Mouse (Mus musculus) liver, embryonic 16.5 days (tissue): Measurements from ENCODE around the gene Fscn3. TPM values are rescaled to one million over a fixed set of nuclear protein-coding genes. Genes with fewer than 3 reads are reported as not detected.

ENCODE experiments used
- ATAC-seq: fragments of 200-750 bp; cut with Nextera tagmentation; 2 replicates; pipeline ENCODE4 v1.8.0; 2017; ENCODE audit warnings: low read depth, mild to moderate bottlenecking, moderate number of reproducible peaks, moderate library complexity
- H3K27ac ChIP-seq: fragments of 300-500 bp; sonication (generic); 2 replicates; pipeline ENCODE4 v1.5.1; 2014; ENCODE audit warnings: mild to moderate bottlenecking, low read length
- H3K27me3 ChIP-seq: fragments of 300-500 bp; sonication (generic); 2 replicates; pipeline ENCODE4 v1.6.1; 2014; ENCODE audit warnings: low read depth, low read length, mixed read lengths; ENCODE audit not compliant: control insufficient read depth, insufficient read depth
- H3K36me3 ChIP-seq: fragments of 300-500 bp; sonication (generic); 2 replicates; pipeline ENCODE4 v1.6.1; 2014; ENCODE audit warnings: mild to moderate bottlenecking; ENCODE audit not compliant: control insufficient read depth, insufficient read depth
- H3K4me1 ChIP-seq: fragments of 300-500 bp; sonication (generic); 2 replicates; pipeline ENCODE4 v1.6.1; 2014; ENCODE audit warnings: low read depth, low read length, mixed read lengths; ENCODE audit not compliant: control insufficient read depth
- H3K4me2 ChIP-seq: fragments of 300-500 bp; sonication (generic); 2 replicates; pipeline ENCODE4 v1.6.1; 2014; ENCODE audit warnings: low read depth, low read length, mixed read lengths
- H3K4me3 ChIP-seq: fragments of 300-500 bp; sonication (generic); 2 replicates; pipeline ENCODE4 v1.5.1; 2014; ENCODE audit warnings: low read depth, mild to moderate bottlenecking, low read length
- H3K9ac ChIP-seq: fragments of 300-500 bp; sonication (generic); 2 replicates; pipeline ENCODE4 v1.6.1; 2014; ENCODE audit warnings: low read depth, low read length
- H3K9me3 ChIP-seq: fragments of 300-500 bp; sonication (generic); replicated peaks from 2 replicates; pipeline ENCODE4 v1.6.1; 2016; ENCODE audit warnings: low read length; ENCODE audit not compliant: control insufficient read depth
- WGBS: fragments of 180-500 bp; shearing (Covaris S2); extraction: QIAGEN DNeasy Blood & Tissue Kit; methylation state at CpG from one replicate; pipeline ENCODE4 v1.1.7; 2014; ENCODE audit not compliant: insufficient replicate concordance; 5-methylcytosine and 5-hydroxymethylcytosine counted together
- polyA plus RNA-seq: library from polyadenylated mRNA; unstranded; fragments of >200 nt; fragmentation: Nextera tagmentation; extraction: Ambion mirVana; gene quantifications from 2 replicates; pipeline ENCODE4 v1.2.1, GENCODE M21; 2015

Fscn3 gene
- polyA plus RNA-seq, 1 experiment from 2014 or later = 0.33 TPM

DNA sequence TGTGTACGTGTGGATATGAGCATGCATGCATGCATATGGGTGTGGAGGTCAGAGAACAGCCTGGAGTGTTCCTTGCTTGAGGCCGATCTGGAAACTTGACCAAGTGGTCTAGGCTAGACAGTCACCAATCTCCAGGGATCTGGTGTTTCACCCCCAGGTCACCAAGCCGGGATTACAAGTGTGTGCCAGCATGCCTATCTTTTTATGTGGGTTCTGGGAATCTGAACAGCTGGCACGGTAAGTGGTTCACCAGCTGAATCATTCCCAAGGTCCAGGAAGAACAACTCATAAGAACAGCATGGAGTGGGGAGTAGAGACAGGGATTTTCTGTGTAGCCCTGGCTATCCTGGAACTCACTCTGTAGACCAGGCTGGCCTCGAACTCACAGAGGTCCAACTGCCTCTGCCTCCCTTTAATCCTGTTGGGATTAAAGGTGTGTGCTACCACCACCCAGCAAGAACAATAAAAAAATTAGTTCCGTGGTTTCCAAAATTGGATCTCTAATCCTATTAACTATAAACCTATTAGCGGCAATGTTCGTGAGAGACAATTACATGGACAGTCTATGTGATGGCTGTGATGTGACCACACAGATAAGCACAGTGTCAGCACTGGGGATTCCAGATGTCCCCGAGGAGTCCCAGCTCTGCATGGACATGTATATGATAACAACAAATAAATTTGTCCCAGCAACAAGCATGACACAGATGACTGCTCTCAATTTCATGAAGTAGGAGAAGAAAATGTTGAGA is 43.9 kb downstream of the Fscn3 start:
- H3K9me3 ChIP-seq = no peaks in the 10 kb centered on the region
- H3K27ac ChIP-seq = no peak overlapping the region
- 60% methylated on average over 9 of the region's 9 CpGs for WGBS
- ATAC-seq = no peak
- no peak overlapping the region for H3K9ac ChIP-seq
- no peaks in the 10 kb centered on the region; the same call in 1 of the 2 replicates for H3K4me1 ChIP-seq
- no peaks in the 10 kb centered on the region for H3K36me3 ChIP-seq
- no peak overlapping the region for H3K4me2 ChIP-seq
- H3K4me3 ChIP-seq = no peak overlapping the region
- H3K27me3 ChIP-seq = no peaks in the 10 kb centered on the region

DNA sequence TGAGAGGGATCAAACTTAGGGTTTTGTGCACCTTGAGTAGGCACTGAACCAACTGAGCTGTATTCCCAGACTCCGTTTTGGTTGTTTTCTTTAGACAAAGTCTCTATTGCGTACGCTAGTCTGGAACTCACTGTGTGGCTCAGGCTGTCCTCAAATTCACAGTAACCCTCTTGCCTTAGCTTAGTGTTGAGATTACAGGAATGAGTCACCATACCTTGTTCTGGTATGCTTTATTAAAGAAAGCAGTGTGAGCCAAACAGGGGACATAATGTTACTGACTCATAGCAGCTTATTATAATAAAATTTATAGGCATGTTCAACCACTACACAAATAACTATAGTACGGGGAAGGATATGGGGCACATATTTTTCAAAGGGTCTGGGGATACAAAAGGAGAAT is 46.6 kb downstream of the Fscn3 start:
- Histone ChIP-seq H3K27ac (no peak overlapping the region), H3K27me3 (no peaks in the 10 kb centered on the region), H3K36me3 (no peaks in the 10 kb centered on the region), H3K4me2 (no peak overlapping the region), H3K4me1 (peaks cover 7% of the 10 kb centered on the region), H3K4me3 (no peak overlapping the region), H3K9me3 (no peaks in the 10 kb centered on the region), H3K9ac (no peak overlapping the region)
- ATAC-seq = no peak
- 75% methylated on average over 4 of the region's 4 CpGs for WGBS

DNA sequence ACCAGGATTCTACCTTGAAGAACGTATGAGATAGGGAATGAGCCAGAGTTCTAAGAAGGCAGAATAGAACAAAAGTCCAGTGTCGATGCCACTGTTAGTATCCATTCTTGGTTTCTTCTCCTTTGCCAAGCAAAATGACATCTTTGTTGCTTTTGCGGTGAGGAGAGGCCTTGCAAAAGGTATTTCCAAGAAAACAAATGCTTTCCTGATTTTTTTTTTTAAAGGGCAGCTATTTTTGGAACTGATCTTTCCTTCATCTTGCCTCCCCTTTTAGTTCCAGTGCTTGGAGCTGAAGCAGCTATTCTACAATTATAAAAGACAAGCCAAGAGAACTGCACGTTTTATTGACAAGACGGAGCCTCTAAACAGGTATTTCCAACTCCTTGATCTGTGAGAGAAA is 47.2 kb downstream of the Fscn3 start, which contains the start of gene Snd1:
Gene Snd1, plus strand, starts transcription at position 301 of the 400 bp plus-strand sequence.
- 67% methylated on average over 5 of the region's 5 CpGs for WGBS
- no peaks in the 10 kb centered on the region for H3K36me3 ChIP-seq
- H3K27ac ChIP-seq = no peak within 1 kb of the TSS
- no peaks in the 10 kb centered on the region for H3K27me3 ChIP-seq
- H3K9me3 ChIP-seq = no peaks in the 10 kb centered on the region
- H3K4me1 ChIP-seq = peaks cover 12% of the 10 kb centered on the region
- H3K4me3 ChIP-seq = no peak within 1 kb of the TSS
- no peak within 1 kb of the TSS for H3K4me2 ChIP-seq
- H3K9ac ChIP-seq = no peak within 1 kb of the TSS
- no peak for ATAC-seq

DNA sequence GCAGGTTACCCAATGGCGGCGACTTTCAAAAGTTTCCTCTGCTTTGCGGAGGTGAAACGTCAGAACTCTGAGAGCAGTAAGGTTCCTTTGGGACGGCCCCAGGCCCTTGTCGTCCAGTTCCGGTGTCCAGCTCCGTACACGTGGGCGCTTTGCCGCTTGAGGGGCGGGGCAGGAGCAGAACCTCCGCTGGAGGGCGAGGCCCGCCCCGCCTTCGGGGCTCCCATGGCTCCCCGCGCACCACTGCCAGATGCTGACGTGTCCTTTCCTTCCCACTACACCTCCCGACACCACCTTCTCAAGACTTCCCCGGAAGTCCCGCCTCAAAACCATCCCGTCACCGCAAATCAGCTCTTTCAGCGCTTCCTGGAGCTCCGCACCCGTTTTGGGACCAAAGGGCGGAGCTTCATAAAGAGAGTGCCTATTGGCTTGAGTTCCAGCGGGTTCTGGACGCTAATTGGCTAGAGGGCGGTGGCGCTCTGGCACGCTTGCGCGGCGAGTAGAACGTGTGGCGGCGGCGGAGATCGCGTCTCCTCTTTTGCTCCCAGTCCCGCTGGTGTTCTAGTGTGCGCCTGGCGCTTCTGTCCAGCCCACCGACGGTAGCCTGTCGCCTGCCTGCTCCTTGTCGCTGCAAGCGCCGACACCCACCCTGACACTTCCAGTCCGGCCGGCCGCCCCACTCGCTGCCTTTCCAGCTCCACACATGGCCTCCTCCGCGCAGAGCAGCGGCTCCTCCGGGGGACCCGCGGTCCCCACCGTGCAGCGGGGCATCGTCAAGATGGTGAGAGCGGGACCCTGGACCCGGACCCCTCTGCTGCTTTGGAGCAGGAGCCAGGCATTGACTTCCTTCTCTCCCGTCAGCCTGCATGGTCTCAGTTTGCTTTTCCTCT is 52.5 kb downstream of the Fscn3 start:
- H3K9ac ChIP-seq = peak overlapping the region; percentile 90
- peak; percentile 98 for ATAC-seq
- no peaks in the 10 kb centered on the region for H3K36me3 ChIP-seq
- H3K4me1 ChIP-seq = peaks cover 43% of the 10 kb centered on the region
- H3K9me3 ChIP-seq = no peaks in the 10 kb centered on the region
- under 1% methylated on average over 68 of the region's 68 CpGs for WGBS
- no peaks in the 10 kb centered on the region for H3K27me3 ChIP-seq
- peak overlapping the region; percentile 91 for H3K4me3 ChIP-seq
- H3K27ac ChIP-seq = peak overlapping the region; percentile 85
- peak overlapping the region; percentile 96 for H3K4me2 ChIP-seq

DNA sequence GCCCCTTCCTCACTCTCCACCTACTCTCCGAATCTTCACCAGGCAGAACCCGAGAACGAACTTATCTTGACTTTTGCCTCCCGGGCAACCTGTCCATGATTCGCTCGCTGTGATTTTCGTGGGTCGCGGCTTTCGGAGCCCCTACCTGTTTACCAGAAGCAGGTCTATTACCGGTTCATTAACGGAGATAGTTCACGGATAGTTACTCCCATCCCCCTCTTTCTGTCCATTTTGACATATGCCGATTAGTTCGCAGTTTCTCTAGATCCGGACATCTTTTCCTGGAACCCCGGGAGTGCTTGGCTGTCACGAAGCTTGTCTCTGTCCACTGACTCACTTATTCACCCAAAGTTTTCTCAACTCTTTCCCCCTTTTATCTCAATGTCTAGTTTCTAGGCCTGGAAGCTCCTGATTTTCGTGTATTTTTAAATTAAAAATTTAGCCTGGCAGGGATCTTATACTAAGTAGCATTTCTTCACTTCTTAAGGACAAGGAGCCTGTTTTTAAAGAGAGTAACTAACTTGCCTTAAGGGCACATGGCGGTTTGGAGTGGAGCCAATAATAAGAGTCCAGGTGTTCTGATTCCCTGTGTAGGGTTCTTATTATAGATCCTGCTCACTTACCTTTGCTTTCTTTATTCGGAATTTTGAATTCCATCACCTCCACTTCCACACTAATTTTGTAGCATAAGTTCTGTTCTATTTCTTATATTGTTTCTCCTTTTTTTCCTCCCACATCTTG is 53.3 kb downstream of the Fscn3 start:
- WGBS = 4% methylated on average over 21 of the region's 21 CpGs
- Histone ChIP-seq H3K36me3 (no peaks in the 10 kb centered on the region), H3K27ac (peak overlapping the region; percentile 85), H3K4me1 (peaks cover 50% of the 10 kb centered on the region), H3K4me3 (peak overlapping the region; percentile 91), H3K9ac (peak overlapping the region; percentile 90), H3K4me2 (peak overlapping the region; percentile 93), H3K27me3 (no peaks in the 10 kb centered on the region), H3K9me3 (no peaks in the 10 kb centered on the region)
- no peak for ATAC-seq

DNA sequence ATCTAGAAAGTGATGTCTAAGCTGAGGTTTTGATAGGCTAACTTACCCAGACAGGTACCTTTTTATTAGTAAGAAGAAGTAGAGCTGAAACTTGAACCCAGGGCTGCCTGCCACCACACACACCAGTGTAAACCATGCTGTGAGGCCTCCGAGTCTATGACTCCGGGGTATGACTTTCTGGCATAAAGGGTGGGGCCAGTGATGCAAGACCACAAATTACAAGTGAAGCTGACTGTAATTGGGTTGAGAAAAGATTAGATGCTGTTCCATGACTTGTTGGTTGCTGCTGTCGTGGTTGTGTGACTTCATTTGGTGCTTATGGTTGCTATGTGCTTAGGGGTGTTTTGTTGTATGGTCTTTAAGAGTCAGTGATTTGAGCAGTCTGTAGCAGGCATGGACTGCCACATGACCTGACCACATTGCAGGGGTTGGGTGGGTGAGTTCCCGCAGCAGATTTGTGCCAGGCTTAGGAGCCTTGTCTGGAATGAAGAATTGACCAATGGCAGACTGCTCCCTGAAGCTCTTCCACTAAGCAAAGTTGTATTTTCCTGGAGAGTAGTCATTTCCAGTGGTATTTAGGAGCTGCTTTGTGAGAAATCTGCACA is 55.2 kb downstream of the Fscn3 start:
- no peaks in the 10 kb centered on the region for H3K36me3 ChIP-seq
- H3K4me3 ChIP-seq = no peak overlapping the region
- H3K27ac ChIP-seq = no peak overlapping the region
- peaks cover 54% of the 10 kb centered on the region for H3K4me1 ChIP-seq
- peak overlapping the region; percentile 21 for H3K4me2 ChIP-seq
- no peak for ATAC-seq
- 36% methylated on average over 4 of the region's 4 CpGs for WGBS
- H3K9ac ChIP-seq = peak overlapping the region; percentile 20
- H3K9me3 ChIP-seq = no peaks in the 10 kb centered on the region
- H3K27me3 ChIP-seq = no peaks in the 10 kb centered on the region

DNA sequence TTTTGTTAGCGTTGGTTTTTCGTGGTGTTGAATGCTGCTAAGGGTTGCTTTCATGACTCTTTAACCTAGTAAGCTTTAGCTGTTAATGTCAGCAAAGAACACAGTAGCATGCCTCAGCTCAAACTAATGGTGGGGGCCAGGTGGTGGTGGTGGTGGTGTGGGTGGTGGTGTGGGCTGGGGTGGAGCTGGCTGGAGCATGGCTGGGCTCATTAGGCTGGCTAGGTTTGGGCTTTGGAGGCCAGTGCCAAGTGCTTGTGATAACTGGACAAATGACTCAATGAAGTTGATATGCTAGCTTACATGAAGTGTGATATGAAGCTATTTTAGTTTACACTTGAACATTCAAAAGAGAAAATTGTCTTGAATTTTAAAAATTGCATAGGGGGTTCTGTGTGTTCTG is 58.4 kb downstream of the Fscn3 start:
- WGBS = 78% methylated on average over 2 of the region's 2 CpGs
- Histone ChIP-seq H3K4me1 (peaks cover 41% of the 10 kb centered on the region), H3K9me3 (no peaks in the 10 kb centered on the region), H3K27me3 (no peaks in the 10 kb centered on the region), H3K36me3 (no peaks in the 10 kb centered on the region), H3K27ac (no peak overlapping the region), H3K9ac (no peak overlapping the region), H3K4me3 (no peak overlapping the region), H3K4me2 (no peak overlapping the region)
- no peak for ATAC-seq

DNA sequence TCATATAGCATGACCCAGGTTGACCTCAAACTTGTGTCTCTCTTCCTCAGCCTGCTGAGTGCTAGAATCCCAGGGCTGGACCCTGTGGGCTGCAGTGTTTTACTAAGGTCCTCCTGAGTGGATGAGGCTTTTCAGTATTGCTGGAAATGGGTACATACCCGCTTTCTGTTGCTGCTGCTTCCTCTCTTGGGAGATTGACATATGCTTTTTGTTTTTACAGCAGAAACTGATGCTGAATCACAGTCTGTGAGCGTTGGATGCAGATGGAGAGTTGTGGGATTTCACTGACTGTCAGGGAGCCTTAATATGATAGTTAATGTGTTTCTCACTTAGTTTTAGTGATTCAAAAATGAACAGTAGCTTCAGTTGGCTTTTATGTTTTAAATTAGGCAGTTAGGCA is 58.9 kb downstream of the Fscn3 start:
- Histone ChIP-seq H3K4me3 (no peak overlapping the region), H3K9me3 (no peaks in the 10 kb centered on the region), H3K36me3 (no peaks in the 10 kb centered on the region), H3K4me1 (peaks cover 39% of the 10 kb centered on the region), H3K27me3 (no peaks in the 10 kb centered on the region), H3K4me2 (no peak overlapping the region), H3K27ac (no peak overlapping the region), H3K9ac (no peak overlapping the region)
- no peak for ATAC-seq
- WGBS = 68% methylated on average over 2 of the region's 2 CpGs
